Mouse (Mus musculus): ENCODE data around the gene Cog5. TPM values are rescaled to one million over a fixed set of nuclear protein-coding genes. Genes with fewer than 3 reads are reported as not detected.

The Cog5 gene
- 49.5 TPM for polyA plus RNA-seq (2014; fragmentation: Illumina TruSeq; extraction: RNeasy Lipid Tissue Mini Kit (QIAGEN cat#74804); ENCODE audit: low read depth, low replicate concordance)

GRCm38 (mm10) chr12:31654197-31654964 lies at the start of gene Cog5, which contains the start of gene Dus4l:
Gene Cog5 (plus strand): TSS chr12:31654869.
Gene Dus4l (minus strand): TSS chr12:31654826.

GRCm38 (mm10) chr12:31634343-31635239 lies 20.1 kb upstream of the Cog5 start, which contains the start of gene Bcap29:
Gene Bcap29 (minus strand): TSS chr12:31634658.

DNA sequence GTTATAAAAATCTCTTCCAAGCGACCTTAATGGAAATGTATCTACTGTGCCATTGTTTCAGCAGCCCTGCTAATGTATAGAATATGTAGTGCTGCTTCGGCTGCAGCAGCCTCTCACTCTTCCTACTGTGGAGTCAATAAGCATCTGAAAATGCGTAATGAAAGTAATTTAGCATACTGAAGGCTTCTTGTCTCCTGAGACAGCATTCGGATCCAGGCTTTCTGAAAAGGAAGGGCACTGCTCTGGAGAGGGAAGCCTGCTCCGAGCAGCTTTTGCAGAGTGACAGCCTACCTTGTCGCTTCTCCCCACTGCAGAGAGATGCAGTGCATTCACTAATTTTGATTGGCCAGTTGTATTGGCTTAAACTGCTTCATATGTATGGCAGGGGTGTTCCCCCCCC lies 58.9 kb downstream of the Cog5 start, which contains the start of gene Gpr22:
Gene Gpr22, minus strand, starts transcription at position 348 of the 400 bp plus-strand sequence.

DNA sequence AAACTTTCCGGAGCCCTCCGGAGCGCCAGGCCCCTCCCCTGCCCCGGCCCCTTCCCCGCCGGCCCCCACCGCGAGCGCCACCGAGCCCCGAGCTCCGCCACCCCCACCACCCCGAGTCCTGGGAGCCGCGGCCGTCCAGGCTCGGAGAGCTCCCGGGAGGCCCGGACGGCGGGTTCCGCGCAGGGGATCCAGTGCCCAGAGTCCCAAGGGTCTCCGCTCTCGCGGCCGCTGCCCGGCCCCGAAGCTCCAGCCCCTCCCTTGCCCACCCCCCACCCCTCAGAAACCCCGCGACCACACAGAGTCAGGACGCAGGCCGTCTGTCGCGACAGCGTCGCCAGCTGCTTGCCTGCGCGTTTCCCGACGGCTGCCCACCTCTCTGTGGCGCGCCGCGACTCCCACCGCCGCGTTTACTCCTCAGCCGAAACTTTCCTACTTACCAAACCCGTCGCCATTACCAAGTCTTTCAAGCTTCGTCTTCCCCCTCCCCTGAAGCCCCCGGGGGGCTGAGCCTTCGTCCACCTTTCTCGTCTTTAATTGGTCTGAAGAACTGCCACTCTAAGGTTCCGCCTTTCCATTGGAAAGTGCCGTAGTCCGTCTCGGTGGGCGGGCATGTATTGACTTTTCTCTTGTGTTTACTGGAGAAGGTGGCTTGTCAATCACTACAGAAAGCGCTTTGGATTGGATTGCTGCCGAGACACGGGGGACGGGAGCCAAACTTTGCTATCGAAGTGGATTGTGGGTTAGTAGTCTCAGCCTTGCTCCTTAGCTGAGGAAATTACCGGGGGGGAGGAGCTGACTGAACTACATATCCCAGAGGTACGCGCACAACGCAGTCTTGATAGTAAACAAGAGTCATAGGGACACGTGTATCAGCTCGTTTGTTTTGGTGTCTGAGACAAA lies 295.3 kb downstream of the Cog5 start, which contains the start of gene Hbp1:
Gene Hbp1, minus strand, starts transcription at position 777 of the 900 bp plus-strand sequence.

Other genes with a start within 250 kb of the Cog5 start
- gene Cbll1, start 155.3 kb upstream of the Cog5 start, polyA plus RNA-seq (2014; fragmentation: Illumina TruSeq; extraction: RNeasy Lipid Tissue Mini Kit (QIAGEN cat#74804); ENCODE audit: low read depth, low replicate concordance) = 6.7 TPM
- not detected for gene Slc26a4, start 94.9 kb upstream of the Cog5 start, polyA plus RNA-seq (2014; fragmentation: Illumina TruSeq; extraction: RNeasy Lipid Tissue Mini Kit (QIAGEN cat#74804); ENCODE audit: low read depth, low replicate concordance)
- gene Bcap29, start 20.2 kb upstream of the Cog5 start, polyA plus RNA-seq (2014; fragmentation: Illumina TruSeq; extraction: RNeasy Lipid Tissue Mini Kit (QIAGEN cat#74804); ENCODE audit: low read depth, low replicate concordance) = 50.2 TPM
- 11.9 TPM for gene Dus4l, start within 50 bp of the Cog5 start, polyA plus RNA-seq (2014; fragmentation: Illumina TruSeq; extraction: RNeasy Lipid Tissue Mini Kit (QIAGEN cat#74804); ENCODE audit: low read depth, low replicate concordance)
- gene Gpr22, start 59.1 kb downstream of the Cog5 start, polyA plus RNA-seq (2014; fragmentation: Illumina TruSeq; extraction: RNeasy Lipid Tissue Mini Kit (QIAGEN cat#74804); ENCODE audit: low read depth, low replicate concordance) = 23.7 TPM